Mouse (Mus musculus) embryonic fibroblast, embryonic 13.5 days (primary cell): ENCODE measurements at regions not wholly inside any gene's neighbourhood (a gene's known extent, or its start where the extent isn't known, plus 50 kb on each side); places are given as distances from the start of the nearest gene placed in this dataset.

ENCODE experiments used
- H3K27ac ChIP-seq: 2 replicates; pipeline ENCODE4 v1.5.1; 2012; ENCODE audit warnings: low read length, control low read depth, inconsistent platforms; ENCODE audit not compliant: insufficient read depth
- H3K4me1 ChIP-seq: 2 replicates; pipeline ENCODE4 v1.6.1; 2011; ENCODE audit warnings: low read length; ENCODE audit not compliant: control insufficient read depth, insufficient read depth
- H3K4me3 ChIP-seq: 2 replicates; pipeline ENCODE4 v1.5.1; 2011; ENCODE audit warnings: mild to moderate bottlenecking, control low read depth, low read length; ENCODE audit not compliant: insufficient read depth
- CTCF ChIP-seq: IDR thresholded peaks from 2 replicates; pipeline ENCODE4 v1.5.1; 2011; ENCODE audit warnings: mild to moderate bottlenecking, control low read depth, low read length, moderate library complexity, borderline replicate concordance; ENCODE audit not compliant: insufficient read depth
- POLR2A ChIP-seq: IDR thresholded peaks from 2 replicates; pipeline ENCODE4 v1.6.1; 2011; ENCODE audit warnings: low read depth, mild to moderate bottlenecking, control low read depth, low read length, moderate library complexity

- H3K4me3 ChIP-seq = no peak overlapping the region
- H3K4me1 ChIP-seq = no peaks in the 10 kb centered on the region
- no peak overlapping the region for H3K27ac ChIP-seq
- TF ChIP-seq POLR2A = no peak
Measured at GRCm38 (mm10) chr13:102194716-102195115, 426.7 kb upstream of the Pik3r1 start.

DNA sequence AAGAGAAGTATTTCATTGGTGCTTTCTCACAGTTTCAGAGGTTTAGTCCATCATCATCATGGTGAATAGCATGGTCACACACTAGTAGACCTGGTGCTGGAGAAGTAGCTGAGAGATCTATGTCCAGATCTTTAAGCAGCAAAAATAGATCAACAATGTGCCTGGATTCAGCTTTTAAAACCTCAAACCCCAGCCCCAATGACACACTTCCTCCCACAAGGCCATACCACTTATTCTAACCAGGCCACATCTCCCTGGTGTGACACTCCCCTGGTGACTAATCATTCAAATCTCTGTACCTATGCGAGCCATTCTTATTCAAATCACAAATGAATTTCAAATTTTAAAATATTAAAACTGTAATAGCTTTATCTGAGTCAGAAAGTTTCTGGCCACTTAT, 434.3 kb upstream of the Pik3r1 start:
- TF ChIP-seq POLR2A (no peak), CTCF (no peak)
- Histone ChIP-seq H3K4me1 (no peaks in the 10 kb centered on the region), H3K27ac (no peak overlapping the region), H3K4me3 (no peak overlapping the region)

DNA sequence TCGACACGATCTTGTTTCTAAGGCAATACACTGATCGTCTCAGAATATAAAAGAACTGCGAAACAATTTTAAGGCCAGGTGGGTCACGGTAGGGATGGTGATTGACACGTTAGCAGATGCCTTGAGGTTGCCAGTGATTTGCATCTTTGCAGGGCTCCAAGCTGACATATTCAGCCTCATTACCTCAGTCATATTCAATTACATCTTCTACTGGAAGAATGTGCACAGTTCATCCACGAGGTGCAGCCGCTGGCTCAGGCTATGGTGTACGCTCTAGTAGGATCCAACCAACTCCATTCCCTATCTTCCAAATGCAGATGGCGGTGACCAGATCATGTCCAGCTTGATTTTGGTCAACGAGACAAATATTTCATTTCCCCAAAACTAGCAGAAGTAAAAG, 450.5 kb upstream of the Pik3r1 start:
- H3K27ac ChIP-seq = no peak overlapping the region
- H3K4me3 ChIP-seq = no peak overlapping the region
- TF ChIP-seq POLR2A = no peak
- TF ChIP-seq CTCF = no peak
- H3K4me1 ChIP-seq = no peaks in the 10 kb centered on the region

DNA sequence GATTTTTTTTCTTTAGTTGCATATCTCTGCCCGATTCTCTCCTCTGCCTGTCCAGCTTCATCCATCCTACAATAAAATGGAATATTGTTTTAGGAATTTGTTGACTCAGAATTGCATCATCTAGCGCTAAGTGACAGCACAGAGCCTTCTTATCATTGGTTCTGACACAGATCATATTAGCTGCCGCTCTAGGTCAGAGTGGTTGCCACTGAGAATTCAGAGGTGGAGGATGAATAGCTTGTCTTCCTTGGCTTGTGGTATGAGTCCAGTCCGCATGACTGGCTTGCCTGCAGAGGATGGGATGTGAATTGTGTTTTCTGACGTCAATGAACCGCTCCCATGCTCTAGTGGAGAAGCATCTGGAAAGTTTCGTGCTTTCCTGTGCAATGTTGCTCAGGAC, 462.3 kb upstream of the Cd180 start:
- TF ChIP-seq CTCF = no peak
- no peak for TF ChIP-seq POLR2A
- no peak overlapping the region for H3K4me3 ChIP-seq

GRCm38 (mm10) chr13:102232291-102232936, 460.9 kb upstream of the Cd180 start:
- TF ChIP-seq CTCF = no peak
- no peak for TF ChIP-seq POLR2A
- H3K4me1 ChIP-seq = peaks cover 4% of the 10 kb centered on the region; the same call in 1 of the 2 replicates
- no peak overlapping the region for H3K4me3 ChIP-seq
- peak overlapping the region; percentile 93 for H3K27ac ChIP-seq

More for the DNA sequence above, 462.3 kb upstream of the Cd180 start:
- Histone ChIP-seq H3K4me1 (peaks cover 4% of the 10 kb centered on the region; the same call in 1 of the 2 replicates), H3K27ac (peak overlapping the region; percentile 54)

DNA sequence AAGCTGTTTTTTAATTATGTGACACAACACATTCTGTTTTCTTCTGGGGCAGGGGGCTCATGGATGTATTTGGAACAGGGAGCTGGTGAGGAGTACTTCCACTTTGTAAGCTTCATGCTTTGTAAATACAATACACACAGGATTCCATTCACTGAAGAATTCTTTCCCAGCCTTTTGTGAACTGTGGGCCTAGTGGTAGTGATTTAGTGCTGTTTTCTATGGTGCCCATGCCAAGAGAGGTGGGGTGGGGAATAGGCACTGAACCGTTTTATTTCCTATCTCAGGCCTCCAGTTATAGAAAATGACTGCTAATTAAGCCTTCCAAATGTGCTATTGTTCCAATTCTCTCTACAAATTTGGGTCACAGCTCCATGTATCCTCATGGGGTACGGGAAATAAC, 442.5 kb upstream of the Cd180 start:
- TF ChIP-seq CTCF (no peak), POLR2A (no peak)
- H3K4me1 ChIP-seq = peaks cover 3% of the 10 kb centered on the region; the same call in 1 of the 2 replicates
- no peak overlapping the region for H3K4me3 ChIP-seq
- no peak overlapping the region for H3K27ac ChIP-seq

DNA sequence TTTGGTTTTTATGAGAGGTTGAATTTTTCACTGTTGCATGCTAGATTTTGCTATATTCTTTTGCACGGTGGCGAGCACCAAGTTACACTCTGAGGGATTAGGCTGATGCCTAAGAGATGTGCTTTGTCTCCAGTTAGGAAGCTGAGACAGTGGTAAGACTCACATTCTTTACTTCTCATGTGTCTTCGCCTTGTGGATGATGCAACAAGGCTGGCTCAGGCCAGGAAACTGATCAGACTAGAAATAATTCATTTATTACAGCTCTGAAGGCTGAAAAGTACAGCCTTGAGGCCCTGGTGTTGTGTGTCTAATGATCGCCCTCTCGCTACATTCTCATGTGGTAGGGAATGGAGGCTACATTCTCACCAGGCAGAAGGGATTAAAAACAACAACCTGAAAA, 441.6 kb upstream of the Cd180 start:
- Histone ChIP-seq H3K27ac (peak overlapping the region; percentile 8; the same call in 1 of the 2 replicates), H3K4me3 (no peak overlapping the region), H3K4me1 (peaks cover 3% of the 10 kb centered on the region; the same call in 1 of the 2 replicates)
- TF ChIP-seq CTCF (no peak), POLR2A (no peak)

- no peak overlapping the region for H3K27ac ChIP-seq
- no peak overlapping the region for H3K4me3 ChIP-seq
- H3K4me1 ChIP-seq = peaks cover 3% of the 10 kb centered on the region; the same call in 1 of the 2 replicates
- no peak for TF ChIP-seq CTCF
- TF ChIP-seq POLR2A = no peak
Measured at GRCm38 (mm10) chr13:102255401-102256371, 437.7 kb upstream of the Cd180 start.

- Histone ChIP-seq H3K4me3 (no peak overlapping the region), H3K27ac (no peak overlapping the region), H3K4me1 (no peaks in the 10 kb centered on the region)
- TF ChIP-seq POLR2A (no peak), CTCF (no peak)
Measured at GRCm38 (mm10) chr13:102258207-102258606, 435.2 kb upstream of the Cd180 start.

- no peak for TF ChIP-seq CTCF
- no peak for TF ChIP-seq POLR2A
- no peaks in the 10 kb centered on the region for H3K4me1 ChIP-seq
- H3K4me3 ChIP-seq = no peak overlapping the region
- no peak overlapping the region for H3K27ac ChIP-seq
Measured at GRCm38 (mm10) chr13:102273818-102274217, 419.5 kb upstream of the Cd180 start.
